Mouse (Mus musculus) lung, postnatal 0 days (tissue): ENCODE results near the gene Naip2.
"Not testable (repeated sequence)": the region's sequence is repeated elsewhere in the genome, so short reads cannot be mapped to it uniquely, and the experiment has no call there.

ENCODE experiments used
- CTCF ChIP-seq: IDR thresholded peaks from 2 replicates; pipeline ENCODE4 v1.5.1; 2016; ENCODE audit warnings: antibody characterized with exemption, mild to moderate bottlenecking
- EP300 ChIP-seq: IDR thresholded peaks from 2 replicates; pipeline ENCODE4 v1.6.1; 2016; ENCODE audit warnings: antibody characterized with exemption, mild to moderate bottlenecking, control low read depth

GRCm38 (mm10) chr13:100183111-100183510 lies 18.8 kb downstream of the Naip2 start:
- TF ChIP-seq CTCF, EP300: not testable (repeated sequence)
